Mouse (Mus musculus) midbrain, embryonic 14.5 days (tissue): ENCODE data around the gene Dnaic1. TPM values are rescaled to one million over a fixed set of nuclear protein-coding genes. Genes with fewer than 3 reads are reported as not detected.
"Not testable (repeated sequence)": the region's sequence is repeated elsewhere in the genome, so short reads cannot be mapped to it uniquely, and the experiment has no call there.

Source experiments
- ATAC-seq: fragments of 200-750 bp; cut with Nextera tagmentation; 2 replicates; pipeline ENCODE4 v1.8.0; 2017; ENCODE audit warnings: moderate number of reproducible peaks, moderate library complexity; ENCODE audit not compliant: low FRiP score, low TSS enrichment
- DNase-seq: peaks from one replicate; pipeline ENCODE4 v3.0.0-alpha.2; 2015
- H3K27ac ChIP-seq: fragments of 300-500 bp; sonication (generic); replicated peaks from 2 replicates; pipeline ENCODE4 v1.5.1; 2014; ENCODE audit warnings: mild to moderate bottlenecking, low read depth, low read length, moderate library complexity
- H3K27me3 ChIP-seq: fragments of 300-500 bp; sonication (generic); 2 replicates; pipeline ENCODE4 v1.6.1; 2014; ENCODE audit warnings: low read length, control low read depth, mixed read lengths; ENCODE audit not compliant: control insufficient read depth, insufficient read depth
- H3K36me3 ChIP-seq: fragments of 300-500 bp; sonication (generic); 2 replicates; pipeline ENCODE4 v1.6.1; 2014; ENCODE audit warnings: low read length, control low read depth; ENCODE audit not compliant: control insufficient read depth, insufficient read depth
- H3K4me1 ChIP-seq: fragments of 300-500 bp; sonication (generic); 2 replicates; pipeline ENCODE4 v1.6.1; 2014; ENCODE audit warnings: mild to moderate bottlenecking, antibody characterized with exemption, low read length, control low read depth; ENCODE audit not compliant: control insufficient read depth, insufficient read depth
- H3K4me2 ChIP-seq: fragments of 300-500 bp; sonication (generic); 2 replicates; pipeline ENCODE4 v1.6.1; 2014; ENCODE audit warnings: mild to moderate bottlenecking, low read length, moderate library complexity
- H3K4me3 ChIP-seq: fragments of 300-500 bp; sonication (generic); replicated peaks from 2 replicates; pipeline ENCODE4 v1.5.1; 2014; ENCODE audit warnings: low read depth, low read length
- H3K9ac ChIP-seq: fragments of 300-500 bp; sonication (generic); replicated peaks from 2 replicates; pipeline ENCODE4 v1.6.1; 2014; ENCODE audit warnings: mild to moderate bottlenecking, low read length, moderate library complexity
- H3K9me3 ChIP-seq: fragments of 300-500 bp; sonication (generic); 2 replicates; pipeline ENCODE4 v1.6.1; 2016; ENCODE audit warnings: low read length, control low read depth, mixed read lengths; ENCODE audit not compliant: control insufficient read depth
- WGBS: fragments of 180-500 bp; shearing (Covaris S2); extraction: QIAGEN DNeasy Blood & Tissue Kit; methylation state at CpG from one replicate; pipeline ENCODE4 v1.1.7; 2014; 5-methylcytosine and 5-hydroxymethylcytosine counted together
- polyA plus RNA-seq: library from polyadenylated mRNA; unstranded; fragments of >200 nt; fragmentation: Nextera tagmentation; extraction: Ambion mirVana; gene quantifications from 2 replicates; pipeline ENCODE4 v1.2.1, GENCODE M21; 2014

Gene Dnaic1
- polyA plus RNA-seq, 1 experiment from 2014 or later = 2.0 TPM

DNA sequence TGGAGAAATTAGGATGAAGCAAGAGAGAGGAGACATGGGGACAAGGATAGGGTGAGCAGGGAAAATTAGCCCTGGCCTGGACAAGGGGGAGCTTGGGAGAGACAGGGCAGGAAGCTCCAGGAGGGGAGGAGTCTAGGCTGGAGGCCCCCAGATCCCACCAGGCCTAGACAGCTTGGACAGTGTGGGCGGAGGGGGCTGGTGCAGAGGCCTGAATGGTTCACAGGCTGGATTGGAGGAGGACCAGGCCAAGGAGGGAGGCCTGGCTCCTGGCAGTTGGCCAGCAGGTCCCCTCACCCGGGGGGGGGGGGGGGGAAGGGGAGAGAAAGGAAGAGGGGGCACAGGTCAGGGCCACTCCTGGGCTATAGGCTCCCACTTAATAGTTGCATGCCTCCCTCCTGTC lies 109.7 kb downstream of the Dnaic1 start:
- Histone ChIP-seq H3K4me3 (no peak overlapping the region), H3K9ac (no peak overlapping the region; the same call in 1 of the 2 replicates), H3K4me1 (peaks cover 54% of the 10 kb centered on the region), H3K36me3 (no peaks in the 10 kb centered on the region), H3K27me3 (no peaks in the 10 kb centered on the region), H3K9me3 (no peaks in the 10 kb centered on the region), H3K27ac (0 out of 2 replicates have a peak overlapping the region, but pooled peaks have one; percentile 21), H3K4me2 (no peak overlapping the region)
- DNase-seq = no peak
- 13% methylated on average over 2 of the region's 2 CpGs for WGBS
- no peak for ATAC-seq

DNA sequence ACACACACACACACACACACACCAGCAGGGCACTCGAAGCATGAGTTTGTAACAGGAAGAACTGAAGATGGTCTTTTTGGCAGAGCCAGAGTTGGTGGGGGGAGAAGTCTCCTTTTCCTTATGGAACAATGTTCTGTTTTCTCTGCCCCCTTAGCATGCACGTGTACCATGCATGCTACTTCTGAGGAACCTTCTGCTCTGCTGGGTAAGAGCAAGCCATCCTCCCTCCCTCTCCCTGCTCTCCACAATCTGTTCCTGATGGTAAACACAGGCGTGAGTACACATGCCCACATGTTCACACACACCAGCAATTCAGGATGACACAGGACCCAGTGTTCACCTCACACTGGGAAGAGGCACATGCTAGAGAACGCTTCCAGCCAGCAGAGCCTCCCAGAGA lies 111.6 kb downstream of the Dnaic1 start:
- WGBS = 61% methylated on average over 4 of the region's 4 CpGs
- Histone ChIP-seq H3K9me3 (no peaks in the 10 kb centered on the region), H3K36me3 (no peaks in the 10 kb centered on the region), H3K9ac (0 out of 2 replicates have a peak overlapping the region, but pooled peaks have one; percentile 12), H3K4me3 (no peak overlapping the region), H3K27ac (no peak overlapping the region), H3K27me3 (no peaks in the 10 kb centered on the region), H3K4me1 (peaks cover 48% of the 10 kb centered on the region), H3K4me2 (no peak overlapping the region)
- ATAC-seq = no peak
- no peak for DNase-seq

DNA sequence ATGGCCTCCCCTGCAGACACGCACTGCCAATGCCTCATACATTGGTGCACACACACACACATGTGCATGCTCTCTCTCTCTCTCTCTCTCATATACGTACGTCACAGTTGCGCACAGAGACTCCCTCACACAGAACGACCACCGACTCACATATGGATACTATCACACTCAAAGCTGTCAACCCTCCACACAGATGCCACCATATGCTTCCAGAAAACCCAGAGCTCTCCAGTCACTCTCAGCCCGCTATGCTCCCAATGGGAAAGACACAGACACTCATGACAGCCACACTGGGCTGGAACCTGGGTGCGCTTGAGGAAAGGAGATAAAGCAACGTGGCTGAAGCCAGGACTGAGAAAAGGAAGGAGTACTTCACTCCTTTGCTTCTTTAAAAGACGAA lies 112.4 kb downstream of the Dnaic1 start:
- ATAC-seq (no peak), DNase-seq (no peak)
- H3K4me2 ChIP-seq = no peak overlapping the region
- no peaks in the 10 kb centered on the region for H3K9me3 ChIP-seq
- H3K36me3 ChIP-seq = no peaks in the 10 kb centered on the region
- H3K27ac ChIP-seq = peak overlapping the region; percentile 70; the same call in 1 of the 2 replicates
- no peak overlapping the region for H3K4me3 ChIP-seq
- WGBS = 69% methylated on average over 10 of the region's 10 CpGs
- no peak overlapping the region for H3K9ac ChIP-seq
- no peaks in the 10 kb centered on the region for H3K27me3 ChIP-seq
- peaks cover 41% of the 10 kb centered on the region for H3K4me1 ChIP-seq

DNA sequence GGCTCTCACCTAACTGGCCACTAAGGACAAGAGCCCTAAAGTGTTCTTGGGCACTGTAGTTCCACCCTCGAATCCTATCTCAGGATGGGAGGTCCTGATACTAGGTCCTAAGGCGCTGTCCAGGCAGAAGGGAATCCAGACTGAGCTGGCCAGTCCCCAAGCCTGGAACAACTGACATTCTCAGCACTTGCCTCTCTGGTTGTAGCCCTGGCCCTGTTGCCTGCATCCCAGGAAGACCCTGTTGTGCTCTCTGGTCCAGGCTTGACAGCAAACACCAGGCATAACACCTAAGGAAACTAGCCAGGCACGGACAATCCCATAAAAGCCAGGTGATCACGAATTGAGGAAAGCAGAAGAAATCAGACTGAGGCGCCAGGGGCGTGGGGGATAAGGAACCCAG lies 113.2 kb downstream of the Dnaic1 start:
- no peak overlapping the region; the same call in 1 of the 2 replicates for H3K9ac ChIP-seq
- 20% methylated on average over 6 of the region's 6 CpGs for WGBS
- H3K36me3 ChIP-seq = no peaks in the 10 kb centered on the region
- peaks cover 32% of the 10 kb centered on the region for H3K4me1 ChIP-seq
- peak overlapping the region; percentile 34 for H3K4me2 ChIP-seq
- H3K4me3 ChIP-seq = no peak overlapping the region
- peak overlapping the region; percentile 70 for H3K27ac ChIP-seq
- DNase-seq (no peak), ATAC-seq (no peak)
- H3K9me3 ChIP-seq = no peaks in the 10 kb centered on the region
- no peaks in the 10 kb centered on the region for H3K27me3 ChIP-seq

DNA sequence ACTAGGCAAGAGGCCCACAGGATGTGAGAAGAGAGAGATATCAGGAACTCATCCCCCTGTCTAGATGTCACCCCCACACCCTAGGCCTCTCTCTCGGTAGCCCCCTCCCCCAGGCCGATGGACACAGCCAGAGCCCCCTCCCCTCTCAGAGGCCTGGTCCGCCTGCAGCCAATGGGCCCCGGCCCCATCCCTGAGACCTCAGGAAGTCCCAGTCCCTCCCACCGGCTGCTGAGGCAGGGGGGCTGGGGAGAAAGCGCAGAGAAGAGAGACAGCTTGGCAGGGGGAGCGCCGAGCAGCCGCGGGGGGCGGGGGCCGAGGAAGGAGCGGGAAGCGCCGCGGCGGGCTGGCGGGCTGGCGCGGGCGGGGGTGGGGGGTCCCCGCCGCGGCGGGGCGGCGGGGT lies 113.7 kb downstream of the Dnaic1 start:
- H3K4me3 ChIP-seq, H3K9ac ChIP-seq, H3K27me3 ChIP-seq, H3K36me3 ChIP-seq, H3K9me3 ChIP-seq, DNase-seq: not testable (repeated sequence)
- peak overlapping the region; percentile 36 for H3K4me2 ChIP-seq
- H3K4me1 ChIP-seq = peaks cover 29% of the 10 kb centered on the region
- H3K27ac ChIP-seq = peak overlapping the region; percentile 70; the same call in 1 of the 2 replicates
- WGBS = 3% methylated on average over 5 of the region's 27 CpGs
- peak; percentile 44; the same call in 1 of the 2 replicates for ATAC-seq

DNA sequence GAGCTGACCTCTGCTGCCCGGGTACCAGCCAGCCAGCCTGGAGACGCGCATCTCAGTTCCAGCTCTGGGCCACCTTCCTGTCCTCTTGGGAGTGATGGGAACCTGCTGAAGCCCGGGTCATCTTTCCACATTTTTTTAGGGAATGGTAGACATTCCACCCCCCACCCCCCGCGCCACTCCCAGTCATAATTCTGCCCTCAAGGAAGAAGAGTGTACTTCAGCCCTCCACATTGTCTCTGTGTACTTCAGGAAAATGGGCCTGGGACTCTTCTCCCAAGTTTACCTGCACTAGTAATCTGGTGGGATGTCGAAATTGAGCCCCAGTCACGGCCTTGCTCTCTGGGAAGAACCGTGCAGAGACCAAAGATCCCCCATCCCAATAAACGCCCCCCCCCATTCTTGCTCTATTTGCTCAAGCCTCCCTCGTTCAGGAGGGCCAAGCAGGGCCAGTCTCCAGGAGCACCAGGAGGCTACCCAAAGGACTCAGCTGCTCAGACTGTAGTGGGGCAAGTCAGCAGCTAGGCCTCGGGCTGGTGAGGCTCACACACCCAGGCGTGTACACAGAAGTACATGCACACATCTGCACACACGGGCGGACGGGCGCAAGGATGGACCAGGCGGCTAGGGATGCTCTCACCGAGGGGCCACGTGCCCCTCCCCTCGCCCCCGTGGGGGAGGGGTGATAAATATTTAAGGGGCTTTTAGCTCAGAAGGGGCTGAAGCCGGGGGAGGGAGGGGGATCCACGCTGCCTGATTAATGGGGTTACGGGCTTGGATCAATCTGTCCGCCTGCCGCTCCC lies 114.8 kb downstream of the Dnaic1 start:
- not testable (repeated sequence) for H3K36me3 ChIP-seq, H3K4me3 ChIP-seq, H3K9me3 ChIP-seq, H3K9ac ChIP-seq, H3K27me3 ChIP-seq, DNase-seq
- H3K4me2 ChIP-seq = peak overlapping the region; percentile 41
- WGBS = 1% methylated on average over 22 of the region's 27 CpGs
- peak overlapping the region; percentile 71 for H3K27ac ChIP-seq
- ATAC-seq = peak; percentile 63
- H3K4me1 ChIP-seq = peaks cover 20% of the 10 kb centered on the region

DNA sequence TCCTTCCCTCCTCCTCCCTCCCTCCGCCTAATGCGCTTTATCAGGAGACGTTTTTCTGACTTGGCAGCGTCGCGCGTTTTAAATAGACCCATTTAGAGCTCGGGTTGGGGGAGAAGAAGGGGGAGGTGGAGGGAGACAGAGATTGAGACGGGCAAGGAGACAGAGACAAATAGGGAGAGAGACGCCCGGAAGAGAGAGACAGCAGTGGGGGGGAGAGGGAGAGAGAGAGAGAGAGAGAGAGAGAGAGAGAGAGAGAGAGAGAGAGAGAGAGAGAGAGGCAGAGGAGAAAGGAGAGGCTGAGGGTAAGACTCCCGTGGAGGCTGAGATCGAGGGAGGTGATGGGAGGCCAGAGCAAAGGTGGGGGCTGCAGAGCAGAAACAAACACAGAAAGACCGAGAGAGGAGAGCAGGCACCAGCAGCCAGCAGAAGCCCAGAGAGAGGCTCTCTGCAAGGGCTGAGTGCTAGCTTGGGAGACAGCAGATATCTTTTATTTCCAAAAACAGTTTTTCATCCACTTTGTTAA lies 115.4 kb downstream of the Dnaic1 start:
- not testable (repeated sequence) for H3K9me3 ChIP-seq, DNase-seq, H3K27me3 ChIP-seq, H3K4me3 ChIP-seq, H3K4me2 ChIP-seq, H3K36me3 ChIP-seq, H3K9ac ChIP-seq
- WGBS = 0% methylated on average over 14 of the region's 14 CpGs
- Histone ChIP-seq H3K4me1 (peaks cover 15% of the 10 kb centered on the region), H3K27ac (0 out of 2 replicates have a peak overlapping the region, but pooled peaks have one; percentile 49)
- peak; percentile 22; the same call in 1 of the 2 replicates for ATAC-seq

DNA sequence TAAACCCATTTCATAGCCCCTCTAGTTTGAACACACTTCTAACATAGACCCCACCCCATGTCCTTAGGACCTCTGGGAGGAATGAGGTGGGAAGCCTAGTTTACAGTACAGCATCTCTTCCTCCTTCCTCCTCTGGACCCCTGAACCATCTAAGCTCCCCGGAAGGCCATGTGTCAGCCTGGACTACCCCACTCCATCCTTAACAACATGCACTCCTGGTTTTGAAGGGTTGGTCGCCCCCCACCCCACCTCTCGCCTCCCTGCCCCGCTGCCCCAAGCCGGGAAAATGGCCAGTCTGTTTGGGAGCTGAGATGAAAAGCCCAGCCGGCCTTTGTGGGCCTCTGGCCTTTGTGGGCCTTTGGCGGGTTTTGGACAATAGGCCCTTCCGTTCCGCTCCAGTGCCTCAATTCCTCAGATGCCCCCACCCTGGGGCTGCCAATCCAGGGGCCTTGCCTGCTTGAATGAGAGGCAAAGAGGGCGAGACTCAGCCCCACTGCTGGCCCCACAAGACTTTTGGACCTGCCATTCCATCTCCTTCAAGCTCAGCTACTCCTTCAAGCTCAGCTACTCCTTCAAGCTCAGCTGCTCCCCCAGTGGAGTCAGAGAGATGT lies 116.4 kb downstream of the Dnaic1 start:
- H3K36me3 ChIP-seq, DNase-seq, H3K27me3 ChIP-seq, ATAC-seq, H3K4me3 ChIP-seq, H3K9me3 ChIP-seq, H3K9ac ChIP-seq, H3K4me2 ChIP-seq: not testable (repeated sequence)
- H3K27ac ChIP-seq = peak overlapping the region; percentile 52
- H3K4me1 ChIP-seq = peaks cover 15% of the 10 kb centered on the region
- WGBS = 2% methylated on average over 10 of the region's 10 CpGs
